Mouse (Mus musculus) neural tube, embryonic 12.5 days (tissue): ENCODE measurements around the gene Card11. TPM values are rescaled to one million over a fixed set of nuclear protein-coding genes. Genes with fewer than 3 reads are reported as not detected.

Experiments
- ATAC-seq: fragments of 200-750 bp; cut with Nextera tagmentation; 2 replicates; pipeline ENCODE4 v1.8.0; 2017; ENCODE audit warnings: low read depth, mild to moderate bottlenecking, moderate TSS enrichment, moderate library complexity; ENCODE audit not compliant: low FRiP score
- H3K27ac ChIP-seq: fragments of 300-500 bp; sonication (generic); 2 replicates; pipeline ENCODE4 v1.5.1; 2016
- H3K27me3 ChIP-seq: fragments of 300-500 bp; sonication (generic); replicated peaks from 2 replicates; pipeline ENCODE4 v1.6.1; 2016; ENCODE audit warnings: mild to moderate bottlenecking
- H3K36me3 ChIP-seq: fragments of 300-500 bp; sonication (generic); 2 replicates; pipeline ENCODE4 v1.6.1; 2016; ENCODE audit warnings: mild to moderate bottlenecking
- H3K4me1 ChIP-seq: fragments of 300-500 bp; sonication (generic); 2 replicates; pipeline ENCODE4 v1.6.1; 2016
- H3K4me2 ChIP-seq: fragments of 300-500 bp; sonication (generic); replicated peaks from 2 replicates; pipeline ENCODE4 v1.6.1; 2016; ENCODE audit warnings: mild to moderate bottlenecking
- H3K4me3 ChIP-seq: fragments of 300-500 bp; sonication (generic); 2 replicates; pipeline ENCODE4 v1.5.1; 2016
- H3K9ac ChIP-seq: fragments of 300-500 bp; sonication (generic); 2 replicates; pipeline ENCODE4 v1.6.1; 2016; ENCODE audit warnings: mild to moderate bottlenecking
- H3K9me3 ChIP-seq: fragments of 300-500 bp; sonication (generic); 2 replicates; pipeline ENCODE4 v1.6.1; 2016; ENCODE audit warnings: mild to moderate bottlenecking
- WGBS: fragments of 180-500 bp; shearing (Covaris S2); methylation state at CpG from one replicate; pipeline ENCODE4 v1.1.7; 2016; 5-methylcytosine and 5-hydroxymethylcytosine counted together
- polyA plus RNA-seq: library from polyadenylated mRNA; unstranded; fragments of >200 nt; fragmentation: Nextera tagmentation; extraction: Ambion mirVana; gene quantifications from 2 replicates; pipeline ENCODE4 v1.2.1, GENCODE M21; 2016

The Card11 gene
- polyA plus RNA-seq, 1 experiment from 2014 or later: 0.48 TPM

GRCm38 (mm10) chr5:140940923-140941491 is 59.4 kb downstream of the Card11 start:
- Histone ChIP-seq H3K4me2 (no peak overlapping the region), H3K4me1 (peaks cover 11% of the 10 kb centered on the region; the same call in 1 of the 2 replicates)
- ATAC-seq: no peak

GRCm38 (mm10) chr5:140940257-140940922 is 60.0 kb downstream of the Card11 start:
- no peak for ATAC-seq
- Histone ChIP-seq H3K4me1 (peaks cover 11% of the 10 kb centered on the region; the same call in 1 of the 2 replicates), H3K4me3 (no peak overlapping the region), H3K36me3 (no peaks in the 10 kb centered on the region), H3K9me3 (no peaks in the 10 kb centered on the region), H3K4me2 (no peak overlapping the region), H3K9ac (no peak overlapping the region), H3K27ac (no peak overlapping the region), H3K27me3 (no peaks in the 10 kb centered on the region)
- whole genome bisulfite sequencing: 72% methylated on average over 5 of the region's 5 CpGs

More at GRCm38 (mm10) chr5:140940923-140941491, 59.4 kb downstream of the Card11 start:
- H3K27ac ChIP-seq: no peak overlapping the region
- no peaks in the 10 kb centered on the region for H3K9me3 ChIP-seq
- H3K4me3 ChIP-seq: no peak overlapping the region
- WGBS: 65% methylated on average over 14 of the region's 14 CpGs
- no peaks in the 10 kb centered on the region for H3K27me3 ChIP-seq
- no peak overlapping the region for H3K9ac ChIP-seq
- no peaks in the 10 kb centered on the region for H3K36me3 ChIP-seq

- H3K4me2 ChIP-seq: no peak overlapping the region
- H3K4me3 ChIP-seq: no peak overlapping the region
- no peaks in the 10 kb centered on the region for H3K27me3 ChIP-seq
- peaks cover 11% of the 10 kb centered on the region; the same call in 1 of the 2 replicates for H3K4me1 ChIP-seq
- 77% methylated on average over 7 of the region's 7 CpGs for WGBS
- no peak overlapping the region for H3K9ac ChIP-seq
- H3K27ac ChIP-seq: no peak overlapping the region
- no peaks in the 10 kb centered on the region for H3K9me3 ChIP-seq
- H3K36me3 ChIP-seq: no peaks in the 10 kb centered on the region
- ATAC-seq: no peak
Measured at GRCm38 (mm10) chr5:140936816-140937215, 63.6 kb downstream of the Card11 start.

- Histone ChIP-seq H3K36me3 (no peaks in the 10 kb centered on the region), H3K27ac (no peak overlapping the region), H3K9me3 (no peaks in the 10 kb centered on the region), H3K9ac (no peak overlapping the region), H3K4me1 (peaks cover 8% of the 10 kb centered on the region; the same call in 1 of the 2 replicates), H3K4me3 (no peak overlapping the region), H3K4me2 (no peak overlapping the region), H3K27me3 (no peaks in the 10 kb centered on the region)
- no peak for ATAC-seq
- 89% methylated on average over 3 of the region's 3 CpGs for WGBS
Measured at GRCm38 (mm10) chr5:140935848-140936247, 64.5 kb downstream of the Card11 start.

GRCm38 (mm10) chr5:140934639-140935315 is 65.6 kb downstream of the Card11 start:
- Histone ChIP-seq H3K4me2 (no peak overlapping the region), H3K9me3 (no peaks in the 10 kb centered on the region), H3K36me3 (no peaks in the 10 kb centered on the region), H3K4me1 (no peaks in the 10 kb centered on the region), H3K4me3 (no peak overlapping the region), H3K9ac (no peak overlapping the region), H3K27me3 (no peaks in the 10 kb centered on the region), H3K27ac (no peak overlapping the region)
- ATAC-seq: no peak
- 81% methylated on average over 9 of the region's 9 CpGs for WGBS

GRCm38 (mm10) chr5:140931523-140932229 is 68.7 kb downstream of the Card11 start:
- H3K27ac ChIP-seq: no peak overlapping the region
- H3K36me3 ChIP-seq: no peaks in the 10 kb centered on the region
- no peaks in the 10 kb centered on the region for H3K27me3 ChIP-seq
- H3K4me2 ChIP-seq: no peak overlapping the region
- no peak for ATAC-seq
- no peaks in the 10 kb centered on the region for H3K9me3 ChIP-seq
- no peak overlapping the region for H3K9ac ChIP-seq
- H3K4me1 ChIP-seq: no peaks in the 10 kb centered on the region
- 75% methylated on average over 5 of the region's 5 CpGs for WGBS
- no peak overlapping the region for H3K4me3 ChIP-seq

GRCm38 (mm10) chr5:140918519-140918918 is 81.9 kb downstream of the Card11 start:
- Histone ChIP-seq H3K4me1 (no peaks in the 10 kb centered on the region), H3K4me3 (no peak overlapping the region), H3K36me3 (no peaks in the 10 kb centered on the region), H3K27me3 (no peaks in the 10 kb centered on the region), H3K4me2 (no peak overlapping the region), H3K27ac (no peak overlapping the region), H3K9ac (no peak overlapping the region), H3K9me3 (peaks cover 16% of the 10 kb centered on the region; the same call in 1 of the 2 replicates)
- ATAC-seq: no peak
- 93% methylated on average over 1 of the region's 1 CpGs for WGBS

GRCm38 (mm10) chr5:140917807-140918206 is 82.6 kb downstream of the Card11 start:
- 96% methylated on average over 1 of the region's 1 CpGs for WGBS
- no peak for ATAC-seq

GRCm38 (mm10) chr5:140910841-140911240 is 89.5 kb downstream of the Card11 start:
- no peak for ATAC-seq
- no peak overlapping the region for H3K4me2 ChIP-seq
- no peaks in the 10 kb centered on the region for H3K27me3 ChIP-seq
- H3K36me3 ChIP-seq: no peaks in the 10 kb centered on the region
- H3K4me1 ChIP-seq: no peaks in the 10 kb centered on the region
- no peak overlapping the region for H3K4me3 ChIP-seq
- 80% methylated on average over 5 of the region's 5 CpGs for WGBS
- H3K9me3 ChIP-seq: peaks cover 8% of the 10 kb centered on the region; the same call in 1 of the 2 replicates
- no peak overlapping the region for H3K9ac ChIP-seq
- H3K27ac ChIP-seq: no peak overlapping the region

More at GRCm38 (mm10) chr5:140917807-140918206, 82.6 kb downstream of the Card11 start:
- H3K4me2 ChIP-seq: no peak overlapping the region
- no peak overlapping the region for H3K9ac ChIP-seq
- no peaks in the 10 kb centered on the region for H3K36me3 ChIP-seq
- H3K27ac ChIP-seq: no peak overlapping the region
- no peaks in the 10 kb centered on the region for H3K27me3 ChIP-seq
- no peaks in the 10 kb centered on the region for H3K4me1 ChIP-seq
- H3K9me3 ChIP-seq: peaks cover 16% of the 10 kb centered on the region; the same call in 1 of the 2 replicates
- no peak overlapping the region for H3K4me3 ChIP-seq

- no peak overlapping the region for H3K4me2 ChIP-seq
- H3K27me3 ChIP-seq: no peaks in the 10 kb centered on the region
- H3K4me1 ChIP-seq: no peaks in the 10 kb centered on the region
- no peak overlapping the region for H3K9ac ChIP-seq
- no peak for ATAC-seq
- 85% methylated on average over 13 of the region's 13 CpGs for WGBS
- no peaks in the 10 kb centered on the region for H3K36me3 ChIP-seq
- no peaks in the 10 kb centered on the region for H3K9me3 ChIP-seq
- no peak overlapping the region for H3K27ac ChIP-seq
- H3K4me3 ChIP-seq: no peak overlapping the region
Measured at GRCm38 (mm10) chr5:140900866-140901265, 99.5 kb downstream of the Card11 start.

GRCm38 (mm10) chr5:140891080-140891479 is 109.3 kb downstream of the Card11 start:
- ATAC-seq: no peak
- no peak overlapping the region for H3K4me3 ChIP-seq
- 53% methylated on average over 10 of the region's 10 CpGs for WGBS

GRCm38 (mm10) chr5:140890050-140890449 is 110.3 kb downstream of the Card11 start:
- Histone ChIP-seq H3K36me3 (no peaks in the 10 kb centered on the region), H3K27ac (no peak overlapping the region), H3K4me2 (no peak overlapping the region), H3K4me3 (no peak overlapping the region), H3K9ac (no peak overlapping the region), H3K9me3 (no peaks in the 10 kb centered on the region), H3K27me3 (no peaks in the 10 kb centered on the region), H3K4me1 (no peaks in the 10 kb centered on the region; the same call in 1 of the 2 replicates)
- WGBS: 62% methylated on average over 14 of the region's 14 CpGs
- no peak for ATAC-seq

More at GRCm38 (mm10) chr5:140891080-140891479, 109.3 kb downstream of the Card11 start:
- no peaks in the 10 kb centered on the region; the same call in 1 of the 2 replicates for H3K4me1 ChIP-seq
- H3K4me2 ChIP-seq: no peak overlapping the region
- H3K9me3 ChIP-seq: no peaks in the 10 kb centered on the region
- H3K9ac ChIP-seq: no peak overlapping the region
- H3K27me3 ChIP-seq: no peaks in the 10 kb centered on the region
- no peaks in the 10 kb centered on the region for H3K36me3 ChIP-seq
- no peak overlapping the region for H3K27ac ChIP-seq
